Mouse (Mus musculus) adrenal gland, postnatal 14 days (tissue): Measurements from ENCODE around the gene Gm8113. TPM values are rescaled to one million over a fixed set of nuclear protein-coding genes. Genes with fewer than 3 reads are reported as not detected.
"Not testable (repeated sequence)": the region's sequence is repeated elsewhere in the genome, so short reads cannot be mapped to it uniquely, and the experiment has no call there.

ENCODE experiments used
- DNase-seq: peaks from one replicate; pipeline ENCODE4 v3.0.0; 2021; ENCODE audit warnings: mixed read lengths
- long read RNA-seq, 2 experiments: library from polyadenylated mRNA; stranded (forward); transcript quantifications; one replicate each; pipeline ENCODE4 v2.0.0; 2021
- total RNA-seq: library from RNA; stranded (reverse); gene quantifications from 2 replicates; pipeline ENCODE4 v1.2.3, GENCODE M21; 2021

Gm8113 gene
- total RNA-seq, result 2.7 and 2.9 TPM in 2 replicates
- long read RNA-seq, experiment 1, partial matches to known transcripts, result 0 of 3 reads
- long read RNA-seq, experiment 1, other reads (novel, unspliced or antisense), result 3 of 3 reads
- long read RNA-seq, experiment 2, partial matches to known transcripts, result 0 of 2 reads
- long read RNA-seq, experiment 2, other reads (novel, unspliced or antisense), result 2 of 2 reads

- peak; percentile 62 for DNase-seq
These were observed at the start of gene Gm8113 for GRCm38 (mm10) chr14:43924688-43925403. TSS of gene Gm8113 (plus strand) at chr14:43925390.

DNA sequence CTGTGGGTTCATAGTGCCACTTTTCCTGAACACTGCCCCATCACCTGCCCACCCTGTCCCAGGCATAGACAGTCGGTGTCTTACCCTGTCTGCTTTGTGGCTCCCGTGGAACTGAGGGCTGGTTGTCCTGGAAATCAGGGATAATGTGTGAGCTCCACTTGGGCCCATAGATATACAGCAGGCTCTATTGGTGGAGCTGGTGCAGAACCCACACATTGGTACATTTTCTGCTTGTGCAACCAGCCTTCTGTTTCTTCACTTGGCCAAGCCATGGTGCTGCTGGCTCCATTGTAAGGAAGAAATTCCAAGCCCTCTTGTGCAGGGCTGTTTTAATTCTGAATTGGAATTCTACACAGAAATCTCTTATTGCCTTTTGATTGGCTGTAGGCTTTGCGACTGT is 49.8 kb upstream of the Gm8113 start, which contains the start of gene Ear1:
Gene Ear1 (minus strand): TSS at position 101 of the 400 bp plus-strand sequence.
- DNase-seq, result not testable (repeated sequence)

DNA sequence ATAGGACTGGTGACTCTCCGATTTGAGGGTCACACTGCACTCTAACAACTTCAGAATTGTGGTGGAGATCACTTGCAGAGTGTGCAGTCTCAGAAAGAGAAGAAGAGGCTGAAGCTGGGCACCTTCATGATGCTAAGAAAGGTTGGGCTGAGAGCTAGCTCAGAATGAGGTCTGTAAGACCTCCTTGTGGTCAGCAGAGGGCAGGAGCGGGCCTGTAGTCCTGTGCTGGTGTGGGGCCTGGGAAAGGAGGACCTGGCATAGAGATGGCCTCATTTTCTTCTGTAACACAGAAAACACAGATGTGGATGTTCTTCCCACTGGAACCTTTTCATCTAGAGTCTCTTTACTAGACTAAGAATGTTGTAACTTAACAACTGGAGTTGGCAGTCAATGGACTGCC is 47.4 kb upstream of the Gm8113 start:
- DNase-seq, result not testable (repeated sequence)

GRCm38 (mm10) chr14:43879966-43880545 is 45.1 kb upstream of the Gm8113 start:
- not testable (repeated sequence) for DNase-seq

GRCm38 (mm10) chr14:43886235-43886634 is 39.0 kb upstream of the Gm8113 start:
- not testable (repeated sequence) for DNase-seq

DNA sequence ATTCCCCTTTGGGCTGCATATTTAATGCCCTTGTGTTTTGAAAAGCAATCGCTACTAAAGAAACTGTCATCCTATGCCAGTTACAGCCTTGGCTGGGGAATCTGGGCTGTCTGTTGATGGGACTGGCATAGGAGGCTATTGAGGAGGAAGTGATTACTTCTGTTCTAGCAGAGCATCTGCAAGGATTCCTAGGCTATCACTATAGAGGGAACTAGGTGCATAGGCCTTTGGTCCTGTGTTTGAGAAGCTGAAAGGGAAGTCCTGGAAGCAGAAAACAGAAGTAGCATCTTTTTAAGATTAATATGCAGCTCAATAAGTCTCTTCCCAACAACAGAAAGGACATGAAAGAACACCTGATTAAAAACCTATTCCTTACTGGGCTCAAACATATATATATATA is 33.9 kb upstream of the Gm8113 start:
- not testable (repeated sequence) for DNase-seq

GRCm38 (mm10) chr14:43895357-43895756 is 29.8 kb upstream of the Gm8113 start:
- not testable (repeated sequence) for DNase-seq

DNA sequence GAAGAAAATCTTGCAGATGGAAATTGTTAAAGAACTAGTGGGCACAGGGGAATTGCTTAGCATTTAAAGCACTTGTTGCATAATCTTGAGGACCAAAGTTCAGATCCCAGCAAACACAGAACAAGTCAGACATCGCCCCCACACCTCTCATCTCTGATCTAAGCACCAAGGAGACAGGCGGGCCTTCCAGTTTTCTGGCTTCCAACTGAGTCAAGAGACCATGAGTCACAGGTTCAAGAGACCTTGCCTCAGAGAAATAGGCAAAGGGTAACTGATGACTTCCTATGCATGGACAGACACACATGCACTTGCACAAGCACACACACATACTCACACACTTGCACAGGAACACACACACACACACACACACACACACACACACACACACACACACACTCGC is 26.6 kb upstream of the Gm8113 start:
- not testable (repeated sequence) for DNase-seq

GRCm38 (mm10) chr14:43918214-43918613 is 7.0 kb upstream of the Gm8113 start:
- DNase-seq, result peak; percentile 7

GRCm38 (mm10) chr14:43923459-43923858 is 1.7 kb upstream of the Gm8113 start, which contains the start of gene Ear10:
TSS of gene Ear10 (minus strand) at chr14:43923559.
- DNase-seq, result not testable (repeated sequence)

- DNase-seq, result not testable (repeated sequence)
These were observed 287 bp downstream of the Gm8113 start for GRCm38 (mm10) chr14:43925404-43925950.

DNA sequence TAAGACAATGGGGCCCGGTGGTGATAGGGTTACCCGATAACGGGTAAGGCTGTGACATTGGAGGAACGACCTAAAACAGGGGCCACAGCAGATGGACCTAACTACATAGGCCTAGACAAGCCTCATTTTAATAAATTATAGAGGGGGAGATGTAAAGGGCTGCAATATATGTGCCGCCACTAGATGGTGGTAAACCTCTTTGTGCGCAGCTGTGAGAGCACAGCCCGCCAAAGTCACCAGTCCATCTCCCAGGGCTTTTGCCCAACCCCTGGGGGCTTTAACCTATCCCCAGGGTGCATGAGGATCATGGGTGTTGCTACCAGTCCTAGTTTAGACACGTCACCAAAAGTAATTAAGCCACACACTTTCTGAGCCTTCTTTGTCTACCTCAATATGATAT is 7.8 kb downstream of the Gm8113 start:
- DNase-seq, result peak; percentile 39

- not testable (repeated sequence) for DNase-seq
These were observed 8.2 kb downstream of the Gm8113 start for GRCm38 (mm10) chr14:43933399-43933798.

DNA sequence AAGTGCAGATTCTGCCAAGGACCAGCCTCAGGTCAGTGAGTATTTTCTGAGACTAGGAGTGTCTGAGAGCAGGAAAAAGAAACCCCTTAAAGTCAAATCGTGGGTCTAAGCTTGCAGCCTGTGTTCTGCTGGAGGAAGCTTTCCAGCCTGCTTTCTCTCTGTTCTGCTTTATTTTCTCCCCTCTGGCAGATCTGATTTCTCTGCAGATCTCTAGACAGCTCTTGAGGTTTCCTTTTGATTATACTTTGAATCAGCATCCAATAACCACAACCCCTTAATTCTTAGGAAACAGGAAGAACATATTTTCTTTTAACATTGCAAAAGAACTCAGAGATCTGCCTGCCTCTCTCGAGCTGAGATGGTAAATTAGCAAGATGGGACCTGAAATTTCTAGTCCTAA is 28.2 kb downstream of the Gm8113 start:
- DNase-seq, result not testable (repeated sequence)

GRCm38 (mm10) chr14:43955074-43955473 is 29.9 kb downstream of the Gm8113 start:
- DNase-seq, result not testable (repeated sequence)

DNA sequence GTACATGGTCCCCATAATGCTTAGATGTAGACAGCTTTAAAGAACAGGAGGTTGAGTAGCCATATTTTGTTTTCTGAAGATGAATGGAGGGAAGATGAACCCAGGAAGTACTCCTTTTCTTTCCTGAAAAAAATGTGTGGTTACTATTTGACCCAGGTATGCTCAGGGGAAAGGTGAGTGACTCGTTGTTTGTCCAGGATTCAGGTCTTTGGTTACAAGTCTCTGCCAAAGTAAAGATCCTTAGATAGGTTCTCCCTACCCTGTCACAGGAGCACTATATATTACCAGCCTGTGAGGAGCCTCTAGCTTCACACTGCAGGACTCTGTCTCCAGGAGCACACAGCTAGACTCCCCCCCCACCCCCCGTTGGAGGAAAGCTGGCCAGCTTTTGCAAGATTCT is 31.6 kb downstream of the Gm8113 start, which contains the start of gene Ang5:
Gene Ang5 (plus strand): TSS at position 301 of the 400 bp plus-strand sequence.
- not testable (repeated sequence) for DNase-seq

Other genes with a start within 250 kb of the Gm8113 start
- not detected in 2 replicates for gene Gm8165, start 248.2 kb upstream of the Gm8113 start, total RNA-seq
- 0.41 and 1.2 TPM in 2 replicates for gene Gm7324, start 227.6 kb upstream of the Gm8113 start, total RNA-seq
- gene Gm16506, start 197.9 kb upstream of the Gm8113 start, total RNA-seq, result not detected in 2 replicates
- not detected in 2 replicates for gene Gm6526, start 177.5 kb upstream of the Gm8113 start, total RNA-seq
- gene Gm8180, start 140.6 kb upstream of the Gm8113 start, total RNA-seq, result not detected in 2 replicates
- gene Ear1, start 49.9 kb upstream of the Gm8113 start, total RNA-seq, result 1.4 TPM in 1 of 2 replicates, not detected in the other
- gene Ear10, start 1.8 kb upstream of the Gm8113 start, total RNA-seq, result not detected in 2 replicates
- gene Ang5, start 31.7 kb downstream of the Gm8113 start, total RNA-seq, result not detected in 2 replicates
- not detected in 2 replicates for gene Ang6, start 76.9 kb downstream of the Gm8113 start, total RNA-seq
- 4.1 and 4.5 TPM in 2 replicates for gene Ear2, start 177.3 kb downstream of the Gm8113 start, total RNA-seq
- not detected in 2 replicates for gene Gm3327, start 198.5 kb downstream of the Gm8113 start, total RNA-seq